Mouse (Mus musculus) ZHBTc4 (cell line): ENCODE data around the gene Eif3f.

Source experiments
- DNase-seq: peaks from one replicate; pipeline ENCODE4 v3.0.0-alpha.2; 2011; ENCODE audit warnings: low read depth, low spot score

Gene Eif3f

GRCm38 (mm10) chr7:108933794-108934731 lies at the start of gene Eif3f:
Gene Eif3f (plus strand): TSS chr7:108934417.
- peak; percentile 98 for DNase-seq

- no peak for DNase-seq
Measured at GRCm38 (mm10) chr7:108884906-108885305, 49.3 kb upstream of the Eif3f start, which contains the start of gene Olfr518. Gene Olfr518 (minus strand): TSS chr7:108885006.

GRCm38 (mm10) chr7:108894320-108894719 lies 39.9 kb upstream of the Eif3f start, which contains the start of gene Olfr519:
Gene Olfr519 (minus strand): TSS chr7:108894420.
- no peak for DNase-seq

- no peak for DNase-seq
Measured at GRCm38 (mm10) chr7:108903969-108904368, 30.2 kb upstream of the Eif3f start.

- DNase-seq, result no peak
Measured at GRCm38 (mm10) chr7:108927043-108927442, 7.2 kb upstream of the Eif3f start.

GRCm38 (mm10) chr7:108928280-108929188 lies 5.7 kb upstream of the Eif3f start:
- no peak for DNase-seq

GRCm38 (mm10) chr7:108929726-108930393 lies 4.4 kb upstream of the Eif3f start, which contains the start of gene Nlrp10:
Gene Nlrp10 (minus strand): TSS chr7:108930178.
- no peak for DNase-seq

- no peak for DNase-seq
Measured at GRCm38 (mm10) chr7:108934836-108935235, 619 bp downstream of the Eif3f start.

GRCm38 (mm10) chr7:108935411-108935810 lies 1.2 kb downstream of the Eif3f start:
- DNase-seq, result no peak

- no peak for DNase-seq
Measured at GRCm38 (mm10) chr7:108936591-108936990, 2.4 kb downstream of the Eif3f start.

GRCm38 (mm10) chr7:108941466-108941865 lies 7.2 kb downstream of the Eif3f start:
- no peak for DNase-seq

- peak; percentile 75 for DNase-seq
Measured at GRCm38 (mm10) chr7:108944002-108944401, 9.8 kb downstream of the Eif3f start.

GRCm38 (mm10) chr7:108948611-108949010 lies 14.4 kb downstream of the Eif3f start:
- DNase-seq, result peak; percentile 52

GRCm38 (mm10) chr7:108949301-108949700 lies 15.1 kb downstream of the Eif3f start:
- peak; percentile 38 for DNase-seq

- DNase-seq, result peak; percentile 86
Measured at GRCm38 (mm10) chr7:108950312-108950761, 16.1 kb downstream of the Eif3f start, which contains the start of gene Tub. Gene Tub (plus strand): TSS chr7:108950338.

- DNase-seq, result peak; percentile 35
Measured at GRCm38 (mm10) chr7:108950762-108951331, 16.6 kb downstream of the Eif3f start.

GRCm38 (mm10) chr7:108952801-108953200 lies 18.6 kb downstream of the Eif3f start:
- DNase-seq, result no peak

- DNase-seq, result peak; percentile 85
Measured at GRCm38 (mm10) chr7:108954185-108954584, 20.0 kb downstream of the Eif3f start.

- no peak for DNase-seq
Measured at GRCm38 (mm10) chr7:108957734-108958133, 23.5 kb downstream of the Eif3f start.

- DNase-seq, result peak; percentile 26
Measured at GRCm38 (mm10) chr7:108965968-108966367, 31.8 kb downstream of the Eif3f start.
